Mouse (Mus musculus) urinary bladder, adult 2 months (tissue): ENCODE results near the gene Stx8. TPM values are rescaled to one million over a fixed set of nuclear protein-coding genes. Genes with fewer than 3 reads are reported as not detected.

ENCODE experiments used
- DNase-seq: peaks from one replicate; pipeline ENCODE4 v3.0.0; 2022; ENCODE audit warnings: low spot score
- polyA plus RNA-seq: library from polyadenylated mRNA; depleted of rRNA; stranded (reverse); fragments of >200 nt; gene quantifications from 2 replicates; pipeline ENCODE4 v1.2.3, GENCODE M21; 2012

Gene Stx8
- polyA plus RNA-seq, 1 experiment: 43.6 TPM

GRCm38 (mm10) chr11:68199801-68200423, 233.9 kb downstream of the Stx8 start:
- DNase-seq: no peak

DNA sequence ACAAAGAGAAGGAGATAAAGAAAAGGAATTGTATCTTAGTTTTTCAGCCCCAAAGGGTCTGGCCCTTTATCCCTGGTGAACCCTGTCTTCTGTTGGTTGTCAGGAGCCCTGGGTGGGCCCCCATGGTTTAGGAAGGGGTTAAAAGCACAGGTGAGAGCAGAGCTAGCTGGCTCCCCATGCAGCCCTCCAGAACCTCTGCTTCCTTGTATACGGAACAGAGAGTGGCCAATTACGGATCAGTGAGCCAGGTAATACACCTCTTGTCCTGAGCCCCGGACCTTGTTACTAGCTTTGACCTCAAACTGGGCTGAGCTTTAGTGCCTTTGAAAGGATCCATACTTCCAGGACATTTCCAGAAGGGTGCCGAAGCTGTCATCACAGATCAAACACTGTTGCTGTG, 234.5 kb downstream of the Stx8 start:
- DNase-seq: no peak

- no peak for DNase-seq
These were observed 235.1 kb downstream of the Stx8 start for GRCm38 (mm10) chr11:68201063-68201462.

DNA sequence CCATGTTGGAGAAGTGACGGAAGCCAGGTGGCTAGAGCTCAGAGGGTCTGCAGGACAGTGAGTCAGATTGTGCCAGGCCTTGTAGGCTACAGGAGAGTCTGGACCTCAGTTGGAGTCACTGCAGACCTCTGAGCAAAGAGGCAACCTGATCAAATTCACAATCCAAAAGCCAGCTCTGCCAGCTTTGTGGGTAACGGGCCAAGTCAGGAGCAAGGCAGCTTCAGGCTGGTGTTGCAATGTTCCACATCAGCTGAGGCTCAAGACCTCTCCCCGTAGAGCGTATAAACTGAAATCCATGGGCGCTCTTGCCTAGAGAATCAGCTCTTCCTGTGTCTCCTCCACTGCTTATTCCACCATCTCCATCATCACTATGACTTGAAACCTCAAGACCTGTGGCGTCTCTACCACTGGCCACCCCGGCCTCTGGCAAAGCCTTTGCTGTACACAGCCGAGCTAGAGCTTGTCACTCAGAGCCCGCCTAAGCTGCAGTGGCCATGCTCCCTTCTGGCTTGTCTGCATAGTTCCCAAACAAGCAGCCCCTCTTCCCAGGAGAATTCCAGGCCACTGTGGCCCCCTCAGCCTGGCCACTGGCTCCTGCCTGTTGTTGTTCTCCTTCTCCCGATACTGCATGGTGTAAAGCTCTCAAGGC, 235.9 kb downstream of the Stx8 start:
- DNase-seq: no peak

DNA sequence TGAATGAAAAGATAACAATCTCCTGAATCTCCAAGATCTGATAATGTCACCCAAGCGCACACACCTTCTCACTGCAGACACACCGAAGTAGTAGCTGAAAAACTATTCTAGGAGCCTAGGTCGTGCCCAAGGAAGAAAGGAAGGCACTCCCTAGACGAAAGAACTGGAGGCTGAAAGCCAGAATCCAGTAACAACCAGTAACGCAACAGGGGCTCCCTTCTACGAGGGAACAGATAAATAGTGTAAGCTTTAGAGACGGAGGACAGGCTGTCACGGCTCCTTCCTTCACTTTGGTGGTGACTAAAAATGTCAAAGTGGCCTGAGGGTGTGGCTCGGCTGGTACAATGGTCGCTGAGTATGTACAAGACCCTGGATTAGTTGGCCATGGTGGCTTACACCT, 236.6 kb downstream of the Stx8 start:
- DNase-seq: no peak

DNA sequence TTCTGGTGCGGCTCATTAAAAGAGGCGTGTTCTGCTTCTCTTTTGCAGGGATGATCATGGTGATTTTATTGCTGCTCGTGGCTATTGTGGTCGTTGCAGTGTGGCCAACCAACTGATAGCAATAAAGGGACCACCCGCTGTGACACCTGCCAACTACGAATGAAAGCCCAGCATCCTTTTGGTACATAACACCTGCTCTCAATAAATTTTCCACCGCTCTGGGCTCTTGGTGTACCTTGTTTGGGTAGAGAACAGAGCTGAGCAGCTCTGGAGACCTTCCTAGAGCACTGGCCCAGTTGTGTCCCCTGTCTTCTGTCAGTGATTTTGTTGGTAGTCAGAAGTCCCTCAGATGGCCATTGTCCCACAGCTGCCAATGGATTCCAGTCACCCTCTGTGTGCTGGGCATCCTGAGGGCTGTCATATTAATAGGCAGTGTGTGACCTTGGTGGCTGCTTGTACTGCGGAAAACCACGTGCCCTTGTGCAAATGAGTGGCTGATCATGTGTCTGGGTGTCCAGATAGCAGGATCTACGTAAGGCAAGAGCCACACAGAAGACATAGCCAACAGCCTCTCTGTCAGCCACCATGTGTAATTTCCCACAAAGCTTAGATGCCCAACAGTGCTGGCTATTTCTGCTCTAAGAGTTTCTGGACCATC, 237.8 kb downstream of the Stx8 start:
- no peak for DNase-seq

DNA sequence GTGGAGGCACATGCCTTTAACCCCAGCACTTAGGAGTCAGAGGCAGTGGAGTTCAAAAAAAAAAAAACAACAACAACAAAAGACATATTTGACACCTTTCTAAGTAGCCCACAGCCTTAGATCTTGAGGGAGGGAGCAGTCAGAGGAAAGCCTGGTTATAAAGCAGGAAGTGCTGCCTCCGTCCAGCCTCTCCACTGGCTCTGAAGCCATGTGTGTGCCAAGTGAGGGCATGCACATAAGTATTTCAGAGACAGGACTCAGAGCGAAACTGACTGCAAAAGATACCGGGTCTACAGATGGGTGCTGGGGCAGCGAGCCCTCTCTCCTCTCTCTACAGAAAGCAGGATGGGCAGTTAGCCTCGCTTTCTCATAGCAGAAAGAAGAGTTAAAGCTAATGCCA, 238.4 kb downstream of the Stx8 start:
- no peak for DNase-seq

- DNase-seq: no peak
These were observed 239.7 kb downstream of the Stx8 start for GRCm38 (mm10) chr11:68205572-68206229.

DNA sequence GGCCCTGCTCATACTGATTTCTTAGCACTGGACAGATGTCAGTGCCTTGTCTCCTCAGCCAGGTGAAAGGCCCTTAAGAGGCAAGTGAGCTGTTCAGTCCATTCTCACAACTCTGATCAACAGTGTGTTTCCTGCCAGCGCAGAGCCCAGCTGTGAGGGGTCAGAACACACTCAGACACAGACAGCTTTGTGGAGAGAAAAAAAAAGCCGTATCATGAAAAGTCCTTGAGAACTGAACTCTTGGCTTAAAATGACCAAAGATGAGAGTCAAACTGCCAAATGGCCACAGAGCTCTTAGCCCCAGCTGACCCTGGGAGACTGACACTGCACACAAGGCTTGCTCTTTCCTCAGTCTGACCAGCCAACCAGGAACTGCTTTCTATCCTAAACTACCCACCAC, 242.0 kb downstream of the Stx8 start:
- DNase-seq: no peak

DNA sequence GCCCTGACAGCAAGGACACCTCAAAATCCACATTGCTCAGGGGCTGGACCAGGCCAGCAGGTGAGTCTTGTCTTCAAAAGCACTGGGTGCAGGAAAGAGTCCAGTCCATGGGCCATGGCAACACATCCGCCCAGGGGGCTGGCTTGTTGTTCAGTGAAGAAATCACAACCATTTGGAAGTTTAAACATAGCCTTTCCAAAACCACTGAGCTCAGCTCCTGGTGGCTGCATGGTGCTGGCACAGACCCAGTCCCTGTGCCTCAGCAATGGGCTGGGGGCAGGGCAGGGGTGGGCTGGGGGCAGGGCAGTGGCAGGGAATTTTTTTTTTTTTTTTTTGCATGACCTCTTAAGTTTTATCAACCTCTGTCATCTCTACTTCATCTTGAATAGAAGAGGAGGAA, 242.6 kb downstream of the Stx8 start:
- DNase-seq: no peak

DNA sequence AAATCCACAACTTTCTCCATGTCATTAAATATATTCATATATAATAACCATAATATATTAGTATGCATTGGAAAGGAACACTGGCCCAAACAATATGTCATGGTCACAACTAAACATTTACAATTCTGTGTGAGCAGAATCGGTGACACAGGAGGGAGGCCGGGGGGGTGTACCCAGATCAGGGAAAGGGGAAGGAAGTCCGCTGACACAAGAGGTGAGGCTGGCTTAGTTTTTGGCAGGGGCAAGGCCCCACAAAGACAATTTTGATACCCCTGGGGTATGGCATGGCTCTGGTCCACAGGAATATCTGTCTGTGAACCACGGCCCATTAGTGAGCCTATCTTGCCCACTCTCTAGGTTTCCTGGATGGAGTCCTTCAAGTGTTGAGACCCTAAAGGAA, 243.5 kb downstream of the Stx8 start:
- no peak for DNase-seq

- DNase-seq: no peak
These were observed 244.7 kb downstream of the Stx8 start for GRCm38 (mm10) chr11:68210714-68211113.

- DNase-seq: no peak
These were observed 246.1 kb downstream of the Stx8 start for GRCm38 (mm10) chr11:68211924-68212578.

- no peak for DNase-seq
These were observed 247.9 kb downstream of the Stx8 start for GRCm38 (mm10) chr11:68213896-68214295.

GRCm38 (mm10) chr11:68214496-68215205, 248.7 kb downstream of the Stx8 start:
- DNase-seq: no peak

DNA sequence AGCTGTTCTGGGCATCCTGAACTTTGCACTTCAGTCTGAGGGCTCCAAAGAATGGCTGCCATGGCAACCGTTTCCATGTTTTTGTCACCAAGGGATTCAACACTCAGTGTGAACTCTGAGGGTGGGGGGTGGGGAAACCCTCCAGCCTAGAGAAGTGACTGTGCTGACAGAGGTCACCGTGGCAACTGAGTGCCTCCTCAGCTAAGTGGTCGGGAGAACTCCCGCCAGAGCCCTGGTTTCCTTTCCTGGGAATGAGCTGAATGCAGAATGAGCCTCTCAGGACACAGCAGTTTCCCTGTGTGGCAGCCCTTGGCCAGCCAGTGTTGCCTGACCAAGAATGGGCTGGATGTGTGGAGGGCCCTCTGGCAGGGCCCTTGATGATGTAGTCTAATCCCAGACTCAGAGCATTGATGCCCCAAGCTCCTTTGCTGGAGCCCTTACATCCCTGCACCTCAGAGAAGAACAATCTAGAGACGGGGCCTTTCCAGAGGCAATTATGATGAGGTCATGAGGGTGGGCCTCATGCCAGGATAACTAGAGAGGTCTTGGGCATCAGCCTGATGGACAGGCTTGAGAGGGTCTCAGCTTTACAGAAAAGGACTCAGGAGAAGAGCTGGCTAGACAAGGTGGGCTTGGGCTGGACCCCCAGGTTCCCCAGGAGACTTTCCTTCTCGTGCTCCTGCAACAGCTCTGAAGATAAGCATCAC, 249.4 kb downstream of the Stx8 start:
- DNase-seq: no peak

- DNase-seq: no peak
These were observed 250.0 kb downstream of the Stx8 start for GRCm38 (mm10) chr11:68216041-68216440.

GRCm38 (mm10) chr11:68220733-68221132, 254.7 kb downstream of the Stx8 start:
- no peak for DNase-seq

DNA sequence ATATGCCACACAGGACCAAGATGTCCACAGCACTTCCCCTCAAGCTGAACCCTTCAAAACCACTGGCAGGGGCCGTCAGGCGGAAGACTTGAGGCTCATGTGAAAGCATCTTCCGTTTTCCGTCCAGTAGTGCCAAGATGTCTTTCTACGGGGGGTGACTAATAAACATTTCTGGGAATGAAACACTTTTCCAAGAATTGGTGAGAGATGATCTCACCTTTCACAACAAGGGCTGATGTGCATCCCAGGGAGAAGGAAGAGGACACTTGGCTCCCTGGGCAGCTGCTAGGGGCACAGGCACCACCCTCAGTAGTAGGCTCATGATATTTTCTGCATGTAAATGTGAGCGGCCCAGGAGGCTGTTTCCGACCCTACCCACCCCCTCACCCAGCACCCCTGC, 256.2 kb downstream of the Stx8 start:
- DNase-seq: no peak

DNA sequence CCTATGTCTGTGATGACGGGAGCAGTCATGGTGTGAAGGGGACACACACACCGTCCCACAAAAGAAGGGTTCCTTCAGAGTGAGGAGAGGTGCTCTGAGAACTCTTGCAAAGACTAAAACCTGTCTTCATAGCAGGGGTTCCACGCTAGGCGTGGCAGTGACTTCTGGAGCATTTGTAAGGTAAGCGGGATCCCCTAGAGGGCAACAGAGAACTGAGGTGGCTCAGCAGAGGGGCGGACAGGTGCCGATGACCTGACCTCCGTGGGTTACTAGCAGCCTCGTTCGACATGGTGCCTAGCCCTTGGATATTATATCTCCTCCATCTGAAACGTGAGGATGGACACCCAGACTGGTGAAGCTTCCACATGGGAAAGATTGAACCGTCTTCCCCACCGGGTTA, 257.1 kb downstream of the Stx8 start:
- no peak for DNase-seq

GRCm38 (mm10) chr11:68226654-68227057, 260.7 kb downstream of the Stx8 start:
- DNase-seq: no peak
